Mouse (Mus musculus): ENCODE measurements around the gene Arhgef3.

DNA sequence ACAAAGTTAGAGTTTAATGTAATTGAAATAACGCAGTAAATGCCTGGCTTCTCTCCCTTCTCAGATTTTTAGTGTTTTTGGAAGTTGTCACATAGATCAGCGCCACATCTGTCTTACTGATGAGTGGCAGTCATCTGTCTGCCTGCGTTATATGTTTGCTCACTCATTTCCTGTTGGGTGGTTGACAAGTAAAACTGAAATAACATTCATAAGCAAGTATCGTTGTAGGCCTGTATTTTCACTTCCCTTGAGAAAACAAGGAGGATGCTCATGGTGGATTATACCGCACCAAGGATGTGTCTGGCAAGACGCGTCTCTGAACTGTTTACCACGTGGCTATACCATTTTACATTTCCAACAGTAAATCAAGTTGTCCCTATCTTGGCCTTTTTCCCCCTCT is 298.0 kb downstream of the Arhgef3 start:
- no peak for TF ChIP-seq CTCF (conservative IDR thresholded peaks at IDR 0.05; ENCODE audit: insufficient read depth, insufficient read length, low read depth, low read length)
- TF ChIP-seq POLR2A (IDR thresholded peaks at IDR 0.05; ENCODE audit: low read depth, low read length), result no peak
